Mouse (Mus musculus): ENCODE measurements around the gene Unkl.

The Unkl gene

DNA sequence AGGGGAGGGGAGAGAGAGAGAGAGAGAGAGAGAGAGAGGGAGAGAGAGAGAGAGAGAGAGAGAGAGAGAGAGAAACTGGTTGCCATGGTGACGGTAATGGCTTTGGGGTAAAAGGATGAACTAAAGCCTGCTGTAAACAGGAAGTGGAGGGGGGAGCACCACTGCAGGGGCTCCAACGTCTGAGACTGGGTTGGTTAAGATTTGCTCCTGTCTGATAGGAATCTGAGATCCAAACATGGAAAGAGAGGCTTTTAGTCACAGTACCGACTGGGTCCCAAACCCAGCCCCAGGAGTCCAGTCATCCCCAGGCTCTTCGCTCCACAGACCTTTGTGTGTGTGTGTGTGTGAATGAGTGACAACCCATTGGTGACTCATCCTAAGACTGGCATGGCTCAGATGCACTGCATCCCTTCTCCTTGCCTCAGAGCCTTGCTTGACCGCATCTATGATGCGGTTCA lies 69.6 kb downstream of the Unkl start:
- DNase-seq, result no peak

DNA sequence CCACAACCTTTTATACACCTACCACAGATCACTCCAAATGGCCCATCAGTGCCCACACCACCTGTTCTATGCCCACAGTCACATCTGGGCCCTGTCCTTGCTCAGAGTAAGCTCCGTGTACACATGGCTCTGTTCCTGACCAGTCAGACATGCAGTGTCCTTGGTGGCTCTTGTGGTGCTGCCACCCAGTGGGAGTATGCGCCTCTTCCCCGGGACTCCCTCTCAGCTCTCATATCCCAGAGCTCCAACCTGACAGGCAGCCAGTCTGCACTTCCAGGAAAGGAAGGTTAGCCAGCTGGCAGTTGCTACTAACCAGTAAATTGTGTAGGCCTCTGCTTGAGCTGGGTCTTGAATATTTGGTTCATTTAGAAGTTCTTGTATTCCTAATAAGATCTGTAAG lies 76.3 kb downstream of the Unkl start:
- no peak for DNase-seq

GRCm38 (mm10) chr17:25270795-25271335 lies 82.7 kb downstream of the Unkl start:
- no peak for DNase-seq

DNA sequence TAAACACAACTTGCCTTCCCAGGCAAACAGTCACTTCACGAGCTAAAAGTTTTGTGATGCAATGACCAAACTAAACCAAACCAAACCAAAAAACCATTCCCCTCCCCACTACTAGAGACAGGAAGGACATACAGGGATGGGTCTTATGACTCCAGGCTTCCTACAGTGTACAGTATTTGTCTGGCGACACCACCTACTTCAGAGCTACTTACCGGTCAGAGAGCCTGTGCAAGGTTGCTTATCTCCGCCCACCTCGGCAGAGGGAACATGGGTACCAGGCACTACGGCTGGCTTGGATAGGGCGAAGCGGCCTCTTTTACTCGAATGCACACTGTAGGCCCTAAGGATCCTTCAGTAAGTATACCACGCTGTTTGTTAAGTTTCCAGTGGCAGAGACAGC lies 84.1 kb downstream of the Unkl start:
- DNase-seq, result no peak

DNA sequence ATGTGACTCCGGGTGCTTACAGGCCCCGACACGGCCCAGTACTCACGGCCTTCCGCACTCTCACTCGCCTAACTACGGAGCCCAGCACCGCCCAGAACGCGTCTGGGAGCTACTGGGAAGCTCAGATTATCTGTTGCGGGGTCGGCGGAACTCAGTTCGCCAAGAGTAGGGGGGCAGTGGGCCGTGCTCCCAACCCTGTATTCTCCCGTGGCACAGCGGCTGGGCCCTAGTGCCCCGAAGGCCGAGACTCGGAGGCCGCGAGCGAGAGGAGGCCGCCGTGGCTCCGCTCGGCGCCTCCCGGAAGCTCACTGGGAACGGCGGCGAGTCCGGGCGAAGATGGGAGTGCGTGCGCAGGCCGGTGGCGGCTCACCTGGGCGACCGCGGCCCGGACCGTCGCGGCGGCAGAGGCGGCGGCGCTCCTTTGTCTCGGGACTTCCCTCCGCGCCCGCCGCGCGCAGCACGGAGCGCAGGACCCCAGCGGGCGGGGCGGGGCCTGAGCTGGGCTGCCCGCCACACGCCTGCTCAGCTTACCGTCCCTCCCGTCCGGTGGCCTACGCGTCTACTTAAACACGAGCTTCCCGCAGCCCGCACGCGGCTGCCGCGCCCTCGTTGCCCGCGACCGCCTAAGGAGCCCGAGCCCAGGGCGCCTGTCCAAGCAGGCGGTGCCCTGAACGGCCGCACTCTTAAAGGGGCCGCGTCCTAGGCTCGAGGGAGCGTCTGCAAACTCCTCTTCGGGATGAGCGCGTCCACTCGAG lies 84.9 kb downstream of the Unkl start:
- DNase-seq, result peak; percentile 93

GRCm38 (mm10) chr17:25273706-25274501 lies 85.7 kb downstream of the Unkl start:
- DNase-seq, result peak; percentile 94

GRCm38 (mm10) chr17:25274571-25275346 lies 86.6 kb downstream of the Unkl start, which contains the start of gene Ube2i:
Ube2i (minus strand) TSS chr17:25274622.
- DNase-seq, result no peak

GRCm38 (mm10) chr17:25275833-25276232 lies 87.6 kb downstream of the Unkl start:
- DNase-seq, result no peak

DNA sequence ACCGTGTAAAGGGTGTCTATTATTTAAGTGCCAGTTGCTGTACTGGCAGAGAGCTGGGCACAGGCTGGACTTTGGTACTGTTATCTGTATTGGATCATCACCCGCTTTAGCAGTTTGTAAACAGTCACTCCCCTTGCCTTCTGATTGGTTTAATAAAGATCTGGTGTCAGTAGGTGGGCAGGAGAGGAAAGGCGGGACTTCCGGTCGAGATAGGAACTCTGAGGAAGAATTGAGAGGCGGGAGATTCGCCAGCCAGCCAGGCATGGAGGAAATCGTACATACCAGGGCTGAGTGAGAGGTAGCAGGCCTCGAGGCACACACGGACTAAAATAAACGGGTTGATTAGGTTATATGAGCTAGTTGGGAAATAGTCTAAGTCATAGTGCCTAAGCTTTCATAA lies 93.9 kb downstream of the Unkl start:
- no peak for DNase-seq
